Comparison of ENCODE assay signal across 9 mouse cellular contexts in the genomic region with DNA sequence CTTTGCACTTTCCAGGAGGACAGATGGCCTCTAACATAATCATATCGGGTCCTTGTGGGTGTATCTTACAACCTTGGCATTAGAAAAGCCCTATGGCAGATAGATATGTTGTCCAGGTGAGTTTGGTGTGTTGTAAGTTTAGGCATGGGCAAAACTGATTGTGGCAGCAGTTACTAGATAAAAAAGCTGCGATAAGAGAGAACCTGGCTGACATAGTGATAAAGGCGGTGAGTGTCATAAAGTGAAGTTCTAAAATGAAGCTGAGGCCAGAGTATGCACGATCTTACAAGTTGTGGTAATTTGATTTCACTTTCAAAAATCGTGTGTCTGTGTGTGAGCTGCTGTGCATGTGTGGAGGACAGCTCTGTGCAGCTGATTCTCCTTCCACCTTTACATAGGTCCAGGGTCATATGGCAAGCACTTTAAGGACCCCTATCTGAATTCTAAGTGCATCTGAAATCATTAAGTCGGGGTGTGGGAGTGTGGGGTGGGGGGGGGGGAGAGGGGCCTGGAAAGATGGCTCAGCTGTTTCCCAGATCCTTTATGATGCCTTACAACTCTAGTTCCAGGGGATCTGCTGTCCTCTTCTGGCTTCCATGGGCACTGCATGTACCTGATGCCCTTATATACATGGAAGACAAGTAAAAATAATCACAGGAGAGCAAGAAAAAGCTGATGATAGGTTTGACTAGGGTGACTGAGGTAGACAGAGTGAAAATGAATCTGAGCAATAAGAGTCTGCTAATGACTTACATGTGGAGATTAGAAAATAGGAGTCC. TPM values are rescaled to one million over a fixed set of nuclear protein-coding genes. Genes with fewer than 3 reads are reported as not detected.
DNase-seq lines count a peak whose midpoint lies in the region; ATAC-seq and TF ChIP-seq lines count a peak whose summit lies in the region.
"Had no signal": no experiment of that assay in that cellular context is flagged by ENCODE, and none has a peak within 500 bp of the region (broad histone marks: within the 10 kb centered on the region; RNA-seq: fewer than 3 reads in every experiment).

No protein-coding gene starts in this region.

- no peaks in the 10 kb centered on the region for H3K9me3 ChIP-seq in kidney, embryonic 15.5 days (replicated peaks)
- no peaks in the 10 kb centered on the region for H3K9me3 ChIP-seq in intestine, embryonic 15.5 days
- no peaks in the 10 kb centered on the region for H3K9me3 ChIP-seq in lung, embryonic 14.5 days (ENCODE audit: low read depth, low read length)
- H3K9me3 ChIP-seq: limb, embryonic 13.5 days had no signal

- H3K27ac ChIP-seq in kidney, embryonic 15.5 days, result no peak overlapping the region
- H3K27ac ChIP-seq in intestine, embryonic 15.5 days, result no peak overlapping the region
- no peak overlapping the region for H3K27ac ChIP-seq in lung, embryonic 14.5 days (ENCODE audit: low read depth)
- H3K27ac ChIP-seq: limb, embryonic 13.5 days had no signal

- no peak overlapping the region for H3K9ac ChIP-seq in kidney, embryonic 15.5 days
- H3K9ac ChIP-seq in intestine, embryonic 15.5 days, result no peak overlapping the region
- no peak overlapping the region for H3K9ac ChIP-seq in lung, embryonic 14.5 days
- H3K9ac ChIP-seq: limb, embryonic 13.5 days had no signal

- no peak overlapping the region for H3K4me2 ChIP-seq in kidney, embryonic 15.5 days
- H3K4me2 ChIP-seq in intestine, embryonic 15.5 days (replicated peaks), result no peak overlapping the region
- no peak overlapping the region for H3K4me2 ChIP-seq in lung, embryonic 14.5 days
- H3K4me2 ChIP-seq: limb, embryonic 13.5 days had no signal

- WGBS in kidney, embryonic 15.5 days, result 70% methylated on average over 6 of the region's 6 CpGs
- 59% methylated on average over 6 of the region's 6 CpGs for WGBS in intestine, embryonic 15.5 days
- WGBS in lung, embryonic 14.5 days, result 64% methylated on average over 6 of the region's 6 CpGs

- no peak overlapping the region for H3K4me3 ChIP-seq in kidney, embryonic 15.5 days (replicated peaks)
- no peak overlapping the region for H3K4me3 ChIP-seq in intestine, embryonic 15.5 days (replicated peaks)
- no peak overlapping the region for H3K4me3 ChIP-seq in lung, embryonic 14.5 days (ENCODE audit: low read depth, low read length)
- H3K4me3 ChIP-seq: limb, embryonic 13.5 days had no signal

- no peak for ATAC-seq in kidney, embryonic 15.5 days (replicated peaks; ENCODE audit: low FRiP score)
- peak; percentile 53; the same call in 1 of the 2 replicates for ATAC-seq in intestine, embryonic 15.5 days
- ATAC-seq in lung, embryonic 14.5 days (ENCODE audit: insufficient read depth), result no peak

- peak; percentile 47 for DNase-seq in kidney, adult 11 months
- DNase-seq in NIH3T3 (ENCODE audit: low read depth), result peak; percentile 84
- DNase-seq in cerebellum, postnatal 36 days, result peak; percentile 42 to 49
- DNase-seq in lung, embryonic 14.5 days, result peak; percentile 69
- DNase-seq in thymus, postnatal 0 days (ENCODE audit: low spot score), result peak; percentile 50
- DNase-seq in gastrocnemius, postnatal 14 days, result no peak

- intact Hi-C loops in gastrocnemius, postnatal 14 days (cut with DNase I; ENCODE audit: low total_unique reads), result loop anchor here (5.0 kb wide), 1 partner anchor 37 kb away; no protein-coding TSS in a partner anchor

- no peaks in the 10 kb centered on the region for H3K36me3 ChIP-seq in kidney, embryonic 15.5 days
- H3K36me3 ChIP-seq in intestine, embryonic 15.5 days, result no peaks in the 10 kb centered on the region
- H3K36me3 ChIP-seq in lung, embryonic 14.5 days (ENCODE audit: insufficient read depth), result no peaks in the 10 kb centered on the region
- H3K36me3 ChIP-seq: limb, embryonic 13.5 days had no signal

- TF ChIP-seq CTCF in lung, embryonic 14.5 days (IDR thresholded peaks at IDR 0.05; ENCODE audit: low read depth), result peak; percentile 74

- no peaks in the 10 kb centered on the region for H3K4me1 ChIP-seq in kidney, embryonic 15.5 days
- no peaks in the 10 kb centered on the region for H3K4me1 ChIP-seq in intestine, embryonic 15.5 days (replicated peaks)
- H3K4me1 ChIP-seq in lung, embryonic 14.5 days (ENCODE audit: insufficient read depth), result no peaks in the 10 kb centered on the region
- H3K4me1 ChIP-seq: limb, embryonic 13.5 days had no signal

- H3K27me3 ChIP-seq in kidney, embryonic 15.5 days, result no peaks in the 10 kb centered on the region
- no peaks in the 10 kb centered on the region for H3K27me3 ChIP-seq in intestine, embryonic 15.5 days (replicated peaks)
- H3K27me3 ChIP-seq in lung, embryonic 14.5 days (ENCODE audit: insufficient read depth, low read length), result no peaks in the 10 kb centered on the region
- H3K27me3 ChIP-seq: limb, embryonic 13.5 days had no signal

RNA-seq across cellular contexts. Expression of a gene that starts 6.8 kb away (rescaled TPM):
- polyA plus RNA-seq in kidney, embryonic 15.5 days (2015; fragmentation: Nextera tagmentation; extraction: Ambion mirVana), result 59.9 and 64.1 TPM in 2 replicates
- polyA plus RNA-seq in intestine, embryonic 15.5 days (2015; fragmentation: Nextera tagmentation; extraction: Ambion mirVana), result 61.7 and 63.6 TPM in 2 replicates
- 62.0 and 66.6 TPM in 2 replicates for polyA plus RNA-seq in lung, embryonic 14.5 days (2014; fragmentation: Nextera tagmentation; extraction: Ambion mirVana)
- 53.9 and 56.6 TPM in 2 replicates for polyA plus RNA-seq in thymus, postnatal 0 days (2015; fragmentation: Nextera tagmentation; extraction: Ambion mirVana)
- 10 to 100 TPM; 52.1 to 53.6 TPM for total RNA-seq in gastrocnemius, postnatal 14 days (2021)

RNA-seq across cellular contexts. Expression of a gene that starts 17.6 kb away (rescaled TPM):
- 7.3 and 8.0 TPM in 2 replicates for polyA plus RNA-seq in kidney, embryonic 15.5 days (2015; fragmentation: Nextera tagmentation; extraction: Ambion mirVana)
- polyA plus RNA-seq in intestine, embryonic 15.5 days (2015; fragmentation: Nextera tagmentation; extraction: Ambion mirVana), result 8.2 and 8.4 TPM in 2 replicates
- 4.2 and 4.4 TPM in 2 replicates for polyA plus RNA-seq in lung, embryonic 14.5 days (2014; fragmentation: Nextera tagmentation; extraction: Ambion mirVana)
- polyA plus RNA-seq in thymus, postnatal 0 days (2015; fragmentation: Nextera tagmentation; extraction: Ambion mirVana), result 3.9 and 5.7 TPM in 2 replicates
- total RNA-seq in gastrocnemius, postnatal 14 days (2021), result 10 to 100 TPM; 13.7 to 14.1 TPM

RNA-seq across cellular contexts. Expression of a gene that starts 38.1 kb away (rescaled TPM):
- 0.38 TPM in 1 of 2 replicates, not detected in the other for polyA plus RNA-seq in kidney, embryonic 15.5 days (2015; fragmentation: Nextera tagmentation; extraction: Ambion mirVana)
- not detected in 2 replicates for polyA plus RNA-seq in intestine, embryonic 15.5 days (2015; fragmentation: Nextera tagmentation; extraction: Ambion mirVana)
- not detected in 2 replicates for polyA plus RNA-seq in lung, embryonic 14.5 days (2014; fragmentation: Nextera tagmentation; extraction: Ambion mirVana)
- polyA plus RNA-seq in thymus, postnatal 0 days (2015; fragmentation: Nextera tagmentation; extraction: Ambion mirVana), result not detected in 2 replicates
- total RNA-seq in gastrocnemius, postnatal 14 days (2021), result not detected
- polyA plus RNA-seq: limb, embryonic 13.5 days had no signal
